Mouse (Mus musculus) heart, postnatal 0 days (tissue): ENCODE results near the gene Synrg.

Experiments used
- CTCF ChIP-seq: IDR thresholded peaks from 2 replicates; pipeline ENCODE4 v1.5.1; 2016; ENCODE audit warnings: antibody characterized with exemption, control low read depth, low read depth
- EP300 ChIP-seq: IDR thresholded peaks from 2 replicates; pipeline ENCODE4 v1.6.1; 2016; ENCODE audit warnings: antibody characterized with exemption, low read depth

DNA sequence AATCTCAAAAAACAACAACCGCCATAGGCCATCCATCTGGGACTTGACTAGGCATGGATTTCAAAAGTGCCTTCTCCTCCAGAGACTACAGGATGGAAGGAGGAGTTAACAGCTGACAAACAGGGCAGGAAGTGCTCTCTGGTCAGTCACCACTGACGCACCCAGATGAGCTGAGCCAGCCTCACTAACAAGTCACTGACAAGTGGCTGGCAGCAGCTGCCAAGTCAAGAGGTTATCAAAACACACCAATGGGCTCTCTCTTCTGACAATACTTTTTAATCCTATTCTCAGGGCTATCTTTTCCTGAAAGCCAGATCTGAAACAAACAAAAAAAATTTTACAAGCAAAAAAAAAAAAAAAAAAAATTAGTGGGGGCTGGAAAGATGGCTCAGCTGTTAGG lies 98.6 kb downstream of the Synrg start:
- TF ChIP-seq EP300 (no peak), CTCF (no peak)
